23 mouse cellular contexts compared by ENCODE assay signal in genomic region chr4:53245553-53245952, GRCm38 (mm10).
DNase-seq lines count a peak whose midpoint lies in the region; ATAC-seq lines count a peak whose summit lies in the region.
"Had no signal": no experiment of that assay in that cellular context is flagged by ENCODE, and none has a peak within 500 bp of the region (broad histone marks: within the 10 kb centered on the region; RNA-seq: fewer than 3 reads in every experiment).

No protein-coding gene starts in this region.

- H3K36me3 ChIP-seq in embryonic facial prominence, embryonic 13.5 days, result no peaks in the 10 kb centered on the region
- no peaks in the 10 kb centered on the region for H3K36me3 ChIP-seq in embryonic facial prominence, embryonic 10.5 days (replicated peaks)
- no peaks in the 10 kb centered on the region for H3K36me3 ChIP-seq in lung, embryonic 16.5 days (ENCODE audit: control insufficient read depth, insufficient read depth, low read length)
- H3K36me3 ChIP-seq: hindbrain, embryonic 12.5 days had no signal

- 68% methylated on average over 4 of the region's 4 CpGs for WGBS in embryonic facial prominence, embryonic 13.5 days
- WGBS in embryonic facial prominence, embryonic 10.5 days, result 90% methylated on average over 4 of the region's 4 CpGs
- 73% methylated on average over 4 of the region's 4 CpGs for WGBS in lung, embryonic 16.5 days

- no peaks in the 10 kb centered on the region for H3K9me3 ChIP-seq in embryonic facial prominence, embryonic 13.5 days
- no peaks in the 10 kb centered on the region for H3K9me3 ChIP-seq in embryonic facial prominence, embryonic 10.5 days
- no peaks in the 10 kb centered on the region for H3K9me3 ChIP-seq in lung, embryonic 16.5 days (ENCODE audit: control insufficient read depth, low read length)
- H3K9me3 ChIP-seq: hindbrain, embryonic 12.5 days had no signal

- H3K4me2 ChIP-seq in embryonic facial prominence, embryonic 13.5 days, result no peak overlapping the region
- H3K4me2 ChIP-seq in lung, embryonic 16.5 days (ENCODE audit: low read depth, low read length), result no peak overlapping the region
- H3K4me2 ChIP-seq: hindbrain, embryonic 12.5 days had no signal

- no peaks in the 10 kb centered on the region for H3K27me3 ChIP-seq in embryonic facial prominence, embryonic 13.5 days
- no peaks in the 10 kb centered on the region for H3K27me3 ChIP-seq in embryonic facial prominence, embryonic 10.5 days (replicated peaks; ENCODE audit: low read depth, poor library complexity, severe bottlenecking)
- H3K27me3 ChIP-seq in lung, embryonic 16.5 days (ENCODE audit: control insufficient read depth, insufficient read depth, low read depth, low read length), result no peaks in the 10 kb centered on the region
- H3K27me3 ChIP-seq: CH12.LX; hindbrain, embryonic 12.5 days; Patski had no signal

- ATAC-seq in embryonic facial prominence, embryonic 13.5 days (ENCODE audit: insufficient number of reproducible peaks, insufficient read depth, low FRiP score, low TSS enrichment, low read depth), result no peak
- ATAC-seq in lung, embryonic 16.5 days (ENCODE audit: low read depth), result peak; percentile 23; the same call in 1 of the 2 replicates
- ATAC-seq in megakaryocyte-erythroid progenitor cell, adult 5-6 weeks (replicated peaks; ENCODE audit: low FRiP score, low TSS enrichment, poor library complexity, severe bottlenecking), result peak; percentile 67
- ATAC-seq: activated CD4-positive, CD25-positive, alpha-beta regulatory T cell, adult 4 months; forebrain, postnatal 0 days; lung, postnatal 0 days; Patski had no signal

- no peak overlapping the region for H3K9ac ChIP-seq in embryonic facial prominence, embryonic 13.5 days
- H3K9ac ChIP-seq in lung, embryonic 16.5 days (ENCODE audit: low read length), result no peak overlapping the region
- H3K9ac ChIP-seq: forebrain, postnatal 0 days; hindbrain, embryonic 12.5 days had no signal

- 0 out of 2 replicates have a peak, but pooled peaks cover 6% of the 10 kb centered on the region for H3K4me1 ChIP-seq in embryonic facial prominence, embryonic 13.5 days
- 0 out of 2 replicates have a peak, but pooled peaks cover 3% of the 10 kb centered on the region for H3K4me1 ChIP-seq in embryonic facial prominence, embryonic 10.5 days
- H3K4me1 ChIP-seq in lung, embryonic 16.5 days (replicated peaks; ENCODE audit: control insufficient read depth, insufficient read depth, low read length), result peaks cover 3% of the 10 kb centered on the region
- H3K4me1 ChIP-seq: hindbrain, embryonic 12.5 days had no signal

- no peak for DNase-seq in embryonic facial prominence, embryonic 10.5 days (ENCODE audit: low spot score)
- no peak for DNase-seq in lung, postnatal 36 days
- peak; percentile 30 for DNase-seq in fibroblast of lung, adult 2 months (ENCODE audit: low read depth)
- DNase-seq in thymus, postnatal 10 days (ENCODE audit: low spot score in 2 of 2), result no peak
- DNase-seq in cerebellum, adult 11 months, result no peak
- DNase-seq: adrenal gland, postnatal 14 days; cerebellum, adult 8-10 months; forebrain, postnatal 0 days; gastrocnemius, adult 2 months; heart, postnatal 10 days; layer of hippocampus, postnatal 36 days; right cerebral cortex, postnatal 25 days; thymus, postnatal 36 days had no signal

- peak overlapping the region; percentile 5; the same call in 1 of the 2 replicates for H3K27ac ChIP-seq in embryonic facial prominence, embryonic 13.5 days
- no peak overlapping the region for H3K27ac ChIP-seq in embryonic facial prominence, embryonic 10.5 days (replicated peaks)
- H3K27ac ChIP-seq in lung, embryonic 16.5 days (ENCODE audit: low read length), result no peak overlapping the region
- H3K27ac ChIP-seq: gastrocnemius, adult 2 months; hindbrain, embryonic 12.5 days; stomach, postnatal 0 days had no signal

- no peak overlapping the region for H3K4me3 ChIP-seq in embryonic facial prominence, embryonic 13.5 days
- no peak overlapping the region for H3K4me3 ChIP-seq in embryonic facial prominence, embryonic 10.5 days
- no peak overlapping the region for H3K4me3 ChIP-seq in lung, embryonic 16.5 days (ENCODE audit: low read length)
- H3K4me3 ChIP-seq: erythroblast, embryonic 14.5 days; gastrocnemius, adult 2 months; hindbrain, embryonic 12.5 days had no signal
